Mouse (Mus musculus): Measurements from ENCODE around the gene Sgcb.

Sgcb gene

GRCm38 (mm10) chr5:73637337-73638107, 10.1 kb downstream of the Sgcb start:
- DNase-seq (ENCODE audit: extremely low spot score, low read depth, low spot score) = no peak

GRCm38 (mm10) chr5:73633141-73633540, 14.4 kb downstream of the Sgcb start:
- DNase-seq (ENCODE audit: extremely low spot score, low read depth, low spot score) = no peak

- no peak for DNase-seq (ENCODE audit: extremely low spot score, low read depth, low spot score)
These were observed 15.3 kb downstream of the Sgcb start, which contains the start of gene Lrrc66 for GRCm38 (mm10) chr5:73632291-73632690. TSS of gene Lrrc66 (minus strand) at chr5:73632526.

- DNase-seq (ENCODE audit: extremely low spot score, low read depth, low spot score) = no peak
These were observed 16.5 kb downstream of the Sgcb start for GRCm38 (mm10) chr5:73631001-73631558.

GRCm38 (mm10) chr5:73630141-73630540, 17.4 kb downstream of the Sgcb start:
- DNase-seq (ENCODE audit: extremely low spot score, low read depth, low spot score) = no peak

- no peak for DNase-seq (ENCODE audit: extremely low spot score, low read depth, low spot score)
These were observed 19.6 kb downstream of the Sgcb start for GRCm38 (mm10) chr5:73627991-73628390.

GRCm38 (mm10) chr5:73627559-73627958, 20.0 kb downstream of the Sgcb start:
- DNase-seq (ENCODE audit: extremely low spot score, low read depth, low spot score) = no peak

GRCm38 (mm10) chr5:73626842-73627241, 20.7 kb downstream of the Sgcb start:
- no peak for DNase-seq (ENCODE audit: extremely low spot score, low read depth, low spot score)

GRCm38 (mm10) chr5:73625505-73625904, 22.1 kb downstream of the Sgcb start:
- DNase-seq (ENCODE audit: extremely low spot score, low read depth, low spot score) = no peak

GRCm38 (mm10) chr5:73618969-73619368, 28.6 kb downstream of the Sgcb start:
- no peak for DNase-seq (ENCODE audit: extremely low spot score, low read depth, low spot score)

GRCm38 (mm10) chr5:73615211-73615610, 32.4 kb downstream of the Sgcb start:
- no peak for DNase-seq (ENCODE audit: extremely low spot score, low read depth, low spot score)

- DNase-seq (ENCODE audit: extremely low spot score, low read depth, low spot score) = no peak
These were observed 34.3 kb downstream of the Sgcb start for GRCm38 (mm10) chr5:73613296-73613695.

GRCm38 (mm10) chr5:73611071-73611470, 36.5 kb downstream of the Sgcb start:
- DNase-seq (ENCODE audit: extremely low spot score, low read depth, low spot score) = no peak

GRCm38 (mm10) chr5:73604964-73605363, 42.6 kb downstream of the Sgcb start:
- DNase-seq (ENCODE audit: extremely low spot score, low read depth, low spot score) = no peak

GRCm38 (mm10) chr5:73604542-73604941, 43.0 kb downstream of the Sgcb start:
- no peak for DNase-seq (ENCODE audit: extremely low spot score, low read depth, low spot score)

GRCm38 (mm10) chr5:73602865-73603264, 44.7 kb downstream of the Sgcb start:
- no peak for DNase-seq (ENCODE audit: extremely low spot score, low read depth, low spot score)

GRCm38 (mm10) chr5:73601361-73601763, 46.2 kb downstream of the Sgcb start:
- DNase-seq (ENCODE audit: extremely low spot score, low read depth, low spot score) = no peak

GRCm38 (mm10) chr5:73599991-73600390, 47.6 kb downstream of the Sgcb start:
- no peak for DNase-seq (ENCODE audit: extremely low spot score, low read depth, low spot score)

GRCm38 (mm10) chr5:73598943-73599695, 48.5 kb downstream of the Sgcb start:
- DNase-seq (ENCODE audit: extremely low spot score, low read depth, low spot score) = no peak

GRCm38 (mm10) chr5:73587119-73587518, 60.5 kb downstream of the Sgcb start:
- DNase-seq (ENCODE audit: extremely low spot score, low read depth, low spot score) = no peak

GRCm38 (mm10) chr5:73586597-73586996, 61.0 kb downstream of the Sgcb start:
- no peak for DNase-seq (ENCODE audit: extremely low spot score, low read depth, low spot score)

Measured in hindlimb bud, embryonic 11.5 days (tissue).